Mouse (Mus musculus) kidney, postnatal 25 days (tissue): ENCODE results near the gene Fam43a.
A peak's percentile ranks its signal among the peaks of the same experiment; 100 is the strongest.

Experiments
- DNase-seq, 2 experiments: peaks; one replicate each; pipeline ENCODE4 v3.0.0; 2021; ENCODE audit warnings: mixed read lengths in 2 of 2

Fam43a gene

GRCm38 (mm10) chr16:30633906-30634746 lies 34.6 kb downstream of the Fam43a start:
- DNase-seq, result no peak

GRCm38 (mm10) chr16:30638586-30638985 lies 39.1 kb downstream of the Fam43a start:
- no peak for DNase-seq

- no peak for DNase-seq
Observed at GRCm38 (mm10) chr16:30640591-30640990, 41.1 kb downstream of the Fam43a start.

- DNase-seq, result no peak
Observed at GRCm38 (mm10) chr16:30641408-30641807, 41.9 kb downstream of the Fam43a start.

GRCm38 (mm10) chr16:30642229-30642628 lies 42.7 kb downstream of the Fam43a start:
- no peak for DNase-seq

GRCm38 (mm10) chr16:30644981-30645380 lies 45.5 kb downstream of the Fam43a start:
- DNase-seq, result peak in 1 of 2 experiments; percentile 13

- peak in 1 of 2 experiments; percentile 11 for DNase-seq
Observed at GRCm38 (mm10) chr16:30645841-30646558, 46.5 kb downstream of the Fam43a start.

GRCm38 (mm10) chr16:30646856-30647255 lies 47.3 kb downstream of the Fam43a start:
- no peak for DNase-seq

GRCm38 (mm10) chr16:30651292-30651691 lies 51.8 kb downstream of the Fam43a start:
- DNase-seq, result no peak
